Mouse (Mus musculus) adrenal gland, postnatal 14 days (tissue): ENCODE measurements around the gene Ifrd2. TPM values are rescaled to one million over a fixed set of nuclear protein-coding genes. Genes with fewer than 3 reads are reported as not detected.
"Not testable (repeated sequence)": the region's sequence is repeated elsewhere in the genome, so short reads cannot be mapped to it uniquely, and the experiment has no call there.

Experiments
- DNase-seq: peaks from one replicate; pipeline ENCODE4 v3.0.0; 2021; ENCODE audit warnings: mixed read lengths
- total RNA-seq: library from RNA; stranded (reverse); gene quantifications from 2 replicates; pipeline ENCODE4 v1.2.3, GENCODE M21; 2021

Gene Ifrd2
- total RNA-seq, 1 experiment from 2014 or later = 43.1 TPM

DNA sequence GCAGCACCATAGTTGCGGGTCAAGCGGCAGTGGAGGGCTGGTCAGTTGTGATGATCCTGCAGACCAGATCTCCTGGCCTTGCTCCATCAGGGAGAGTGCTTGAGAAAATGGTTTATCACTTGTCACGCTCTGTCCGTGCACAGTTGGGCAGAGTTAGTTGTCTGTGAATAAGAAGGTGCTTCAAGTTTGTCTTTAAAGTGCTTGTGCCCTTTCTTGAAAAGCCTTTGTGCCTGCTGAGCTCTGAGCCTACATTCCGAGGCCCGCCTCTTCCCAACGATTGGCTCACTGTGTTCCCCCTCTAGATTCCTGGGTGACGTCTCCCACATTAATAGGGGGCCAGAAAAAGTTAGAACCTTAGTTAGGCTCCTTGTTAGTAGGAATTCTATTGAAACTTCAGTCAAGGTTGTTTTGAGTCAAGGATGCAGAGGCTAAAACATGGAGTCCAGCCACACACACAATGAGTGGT, 35.5 kb upstream of the Ifrd2 start:
- no peak for DNase-seq

DNA sequence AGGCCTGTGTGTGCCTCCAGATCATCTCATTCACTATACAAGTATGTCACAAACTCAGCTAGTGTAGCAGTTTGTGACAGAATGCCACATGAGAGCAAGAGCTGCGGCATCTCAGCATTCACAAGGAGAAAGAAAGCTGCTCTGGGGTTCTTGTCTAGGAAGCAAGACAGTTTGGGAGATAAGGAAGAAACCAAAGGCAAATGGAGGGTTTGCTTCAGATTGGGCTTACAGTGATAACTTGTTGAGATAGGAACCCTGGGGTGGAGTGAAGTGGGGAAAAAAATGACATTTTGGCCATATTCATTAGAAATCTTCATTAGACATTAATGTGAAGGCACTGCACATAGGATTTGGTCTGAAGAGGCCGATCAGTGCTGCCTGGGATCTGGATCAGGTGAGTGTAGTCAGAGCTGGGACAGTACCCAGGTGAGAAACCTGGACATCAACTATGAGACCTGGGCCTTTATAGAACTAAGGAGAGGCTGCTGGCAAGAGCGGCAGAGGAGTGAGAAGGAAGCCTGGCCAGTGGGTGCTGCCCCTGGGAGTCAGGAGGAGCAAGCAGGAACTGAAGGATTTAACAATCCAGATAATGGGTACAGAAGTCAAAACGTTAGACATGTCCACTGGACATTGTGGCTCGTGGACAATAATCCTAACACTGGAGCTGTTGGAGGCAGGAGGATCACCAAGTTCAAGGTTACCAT, 34.6 kb upstream of the Ifrd2 start:
- no peak for DNase-seq

DNA sequence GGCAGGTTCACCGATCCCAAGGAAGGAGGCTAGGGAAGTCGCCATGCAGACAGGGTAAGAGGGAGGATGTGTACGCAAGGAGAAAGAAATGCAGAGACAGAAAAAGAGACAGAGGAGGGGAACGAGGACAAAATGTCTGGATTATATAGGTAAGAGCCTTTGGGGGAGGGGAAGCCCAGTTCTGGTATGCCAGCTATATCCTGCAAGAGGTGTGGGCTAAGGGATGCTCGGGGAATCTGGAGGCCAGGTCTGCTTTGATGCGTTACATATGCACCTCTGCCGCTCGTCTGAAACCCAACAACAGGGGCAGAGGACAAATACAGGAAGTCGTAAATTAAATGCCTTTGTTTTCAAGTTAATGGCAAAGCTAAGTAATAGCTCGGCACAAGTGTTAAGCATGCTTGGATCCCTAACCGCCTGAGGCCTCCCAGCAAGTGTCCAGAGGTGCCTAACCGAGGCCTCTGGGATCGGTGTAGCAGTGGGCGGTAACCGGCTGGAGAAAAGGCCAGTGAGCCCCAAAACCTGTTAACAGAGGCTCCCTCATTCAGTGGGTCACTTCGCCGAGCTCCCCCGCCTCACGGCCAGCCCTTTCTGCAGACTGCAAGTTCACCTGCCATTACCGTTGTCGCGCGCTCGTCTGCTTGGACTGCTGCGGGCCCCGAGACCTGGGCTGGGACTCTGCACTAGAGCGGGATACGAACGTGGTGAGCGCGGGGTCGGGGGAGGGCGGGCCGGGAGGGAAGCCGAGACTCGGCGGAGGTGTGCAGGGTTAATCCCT, 33.7 kb upstream of the Ifrd2 start:
- DNase-seq = peak; percentile 64

- peak; percentile 97 for DNase-seq
Observed at GRCm38 (mm10) chr9:107554319-107554825, 33.1 kb upstream of the Ifrd2 start.

- peak; percentile 78 for DNase-seq
Observed at GRCm38 (mm10) chr9:107555031-107555457, 32.4 kb upstream of the Ifrd2 start.

DNA sequence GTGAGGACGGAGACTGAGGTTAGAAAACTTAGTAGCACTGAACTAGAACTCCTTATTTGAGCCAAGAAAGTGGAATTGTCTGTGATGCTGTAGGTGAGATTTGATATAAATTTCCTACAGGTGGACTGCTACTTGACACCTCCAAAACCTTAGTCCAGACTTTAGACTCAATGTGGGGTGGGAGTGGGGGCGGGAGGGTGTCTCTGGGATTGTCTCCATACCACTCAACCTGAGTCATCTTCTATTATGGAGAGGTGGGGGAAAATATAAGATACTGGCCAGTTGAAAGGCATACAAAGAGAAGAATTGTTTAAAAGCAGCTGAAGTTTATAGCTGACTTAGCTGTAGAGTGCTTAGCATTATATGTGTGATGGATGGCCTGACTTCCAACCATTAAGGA, 31.7 kb upstream of the Ifrd2 start:
- DNase-seq = no peak

DNA sequence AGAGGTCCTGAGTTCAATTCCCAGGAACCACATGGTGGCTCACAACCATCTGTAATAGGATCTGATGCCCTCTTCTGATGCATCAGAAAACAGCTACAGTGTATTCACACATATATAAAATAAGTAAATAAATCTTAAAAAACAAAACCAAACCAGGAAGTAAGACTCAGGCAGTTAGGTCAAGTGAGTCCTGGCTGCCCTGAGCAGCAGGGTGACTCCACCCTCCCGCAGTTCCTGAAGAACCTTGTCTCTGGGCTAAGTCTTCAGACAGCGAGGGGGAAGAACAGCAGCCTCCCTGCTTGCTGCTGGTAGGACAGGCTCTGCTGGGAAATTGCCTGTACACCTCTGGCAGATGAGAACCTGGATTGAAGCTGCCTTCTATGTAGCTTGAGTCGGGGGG, 31.1 kb upstream of the Ifrd2 start:
- no peak for DNase-seq

DNA sequence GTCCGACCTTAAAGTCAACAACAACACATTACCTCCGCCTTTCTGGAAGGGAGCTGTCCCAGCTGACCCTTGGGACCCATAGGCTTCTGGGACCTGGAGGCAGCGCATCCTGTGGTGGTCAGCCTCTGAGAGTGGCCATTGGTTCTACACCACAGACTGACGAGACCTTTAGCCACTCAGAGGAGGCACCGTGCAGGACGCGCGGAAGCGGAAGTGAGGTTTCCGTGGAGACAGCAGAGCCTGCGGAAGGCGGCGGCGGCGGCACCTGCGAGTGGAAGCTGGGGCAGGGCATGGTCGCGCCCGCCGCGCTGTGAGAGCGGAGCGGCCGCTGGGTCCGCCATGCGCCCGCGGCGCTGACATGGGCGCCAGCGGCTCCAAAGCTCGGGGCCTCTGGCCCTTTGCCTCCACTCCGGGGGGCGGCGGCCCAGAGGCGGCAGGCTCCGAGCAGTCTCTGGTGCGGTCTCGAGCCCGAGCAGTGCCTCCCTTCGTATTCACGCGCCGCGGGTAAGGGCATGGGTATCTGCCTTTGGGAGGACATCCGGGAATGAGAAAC, 24.3 kb upstream of the Ifrd2 start, which contains the start of gene Tusc2:
Gene Tusc2, plus strand, starts transcription at position 227 of the 553 bp plus-strand sequence.
- DNase-seq = peak; percentile 97

DNA sequence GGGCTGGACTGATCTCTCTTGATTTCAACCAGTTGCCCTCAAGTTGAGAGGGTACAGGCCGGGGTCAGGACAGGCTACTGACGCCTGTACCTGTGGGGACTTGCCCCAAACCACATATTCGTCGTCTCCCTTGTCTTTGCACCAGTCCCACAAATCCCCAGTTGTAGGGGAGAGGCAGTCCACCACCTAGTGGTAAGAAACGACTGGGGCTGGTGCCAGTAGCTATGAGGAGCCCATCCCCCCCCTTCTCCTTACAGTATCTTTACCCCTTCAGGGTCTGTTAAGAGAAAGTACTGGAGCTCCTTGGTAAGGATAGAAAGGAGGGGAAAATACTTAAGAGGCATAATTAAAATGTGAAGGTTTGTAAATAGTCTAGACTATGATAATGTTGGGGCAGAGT, 21.9 kb upstream of the Ifrd2 start:
- DNase-seq = not testable (repeated sequence)

GRCm38 (mm10) chr9:107566041-107566709, 21.3 kb upstream of the Ifrd2 start:
- peak; percentile 90 for DNase-seq

DNA sequence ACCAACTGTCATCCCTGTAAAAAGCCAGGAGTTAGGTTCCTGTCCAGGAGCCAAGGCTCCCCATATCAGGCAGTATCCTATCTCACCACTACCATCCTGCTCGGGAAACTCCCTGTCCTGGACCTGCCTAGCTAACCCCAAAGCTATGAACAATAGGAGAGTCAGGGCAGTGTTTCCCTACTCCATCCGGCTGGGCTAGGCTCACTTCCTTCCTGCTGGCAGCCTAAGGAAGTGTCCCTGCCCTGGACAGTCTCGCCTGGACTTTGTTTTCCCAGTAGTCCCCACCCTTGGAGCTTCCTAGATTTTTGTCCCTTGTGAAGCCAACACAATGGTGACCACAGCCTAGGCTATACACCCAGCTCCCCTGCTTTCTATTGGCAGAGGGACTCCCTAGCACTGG, 20.6 kb upstream of the Ifrd2 start:
- DNase-seq = peak; percentile 47

DNA sequence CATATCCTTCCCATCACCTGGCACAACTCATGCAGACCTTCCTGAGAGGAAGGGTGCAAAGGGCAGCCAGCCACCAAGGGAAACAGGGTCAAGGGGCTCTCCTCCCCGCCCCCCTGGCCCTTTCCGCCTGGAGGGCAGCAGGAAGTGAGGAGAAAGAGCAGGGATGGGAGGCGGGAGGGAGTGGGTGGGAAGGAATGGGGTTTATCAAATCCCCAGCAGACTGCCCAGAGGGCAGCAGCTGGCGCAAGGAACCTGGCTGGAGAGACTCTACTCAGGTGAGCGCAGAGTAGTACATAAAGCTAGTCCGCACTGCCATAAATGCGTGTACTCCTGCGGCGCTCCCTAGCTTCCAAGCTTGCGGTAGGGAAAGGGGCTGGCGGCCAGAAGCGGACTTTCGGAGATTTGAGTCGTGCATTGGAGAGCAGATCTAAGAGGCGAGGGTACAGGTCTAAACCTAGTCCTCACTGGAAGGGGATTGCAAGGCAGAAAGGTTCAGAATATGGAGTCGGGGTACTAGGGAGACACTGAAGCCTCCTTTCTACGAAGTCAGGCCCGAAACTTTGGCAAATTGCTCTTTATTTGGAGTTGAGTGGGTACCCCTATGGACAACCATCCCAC, 19.6 kb upstream of the Ifrd2 start, which contains the start of gene Hyal2:
Gene Hyal2, plus strand, starts transcription at position 244 of the 618 bp plus-strand sequence.
- DNase-seq = peak; percentile 73

DNA sequence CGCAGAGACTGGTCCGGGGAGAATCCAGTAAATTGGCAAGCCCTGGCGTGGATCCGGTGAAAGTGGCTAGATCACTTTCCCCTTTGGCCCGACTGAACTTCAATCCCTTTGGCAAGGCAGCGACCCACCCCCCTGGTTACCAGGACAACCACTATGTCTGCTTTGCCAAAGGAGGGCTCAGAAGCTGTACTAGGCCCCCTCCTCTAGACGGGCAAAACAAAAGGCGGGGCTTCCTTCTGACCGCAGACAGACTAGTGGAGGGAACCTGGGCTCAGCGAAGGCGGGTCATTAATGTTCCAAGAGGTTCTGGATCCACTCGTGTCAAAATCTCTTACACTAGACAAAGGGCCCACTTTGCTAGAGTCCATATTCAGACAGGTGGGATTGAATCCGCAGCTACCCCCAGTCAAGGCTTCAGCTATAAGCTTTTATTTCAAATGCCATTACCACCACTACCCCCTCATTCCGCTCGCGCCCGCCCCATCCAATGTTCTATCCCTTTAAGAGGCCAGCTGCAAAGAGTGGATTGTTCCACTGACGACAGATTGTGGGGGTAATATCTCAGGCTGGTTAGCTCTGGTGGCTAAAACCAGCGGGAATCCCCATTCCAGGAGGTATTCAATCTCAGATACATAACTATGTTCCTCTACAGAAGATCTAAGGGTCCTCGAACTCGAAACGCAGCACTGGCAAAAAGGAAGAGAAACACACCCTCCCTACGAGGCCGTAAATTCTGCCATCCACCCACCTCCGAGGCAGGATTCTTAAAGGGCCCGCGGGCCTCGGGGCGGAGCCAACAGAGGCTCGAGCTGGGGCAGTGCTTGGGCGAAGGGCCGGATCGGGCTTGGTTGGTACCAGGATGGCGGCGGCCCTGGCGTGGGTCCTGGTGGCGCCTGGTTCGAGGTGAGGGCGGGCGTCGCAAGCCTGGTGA, 18.8 kb upstream of the Ifrd2 start:
- peak; percentile 93 for DNase-seq

- no peak for DNase-seq
Observed at GRCm38 (mm10) chr9:107569270-107569669, 18.2 kb upstream of the Ifrd2 start.

DNA sequence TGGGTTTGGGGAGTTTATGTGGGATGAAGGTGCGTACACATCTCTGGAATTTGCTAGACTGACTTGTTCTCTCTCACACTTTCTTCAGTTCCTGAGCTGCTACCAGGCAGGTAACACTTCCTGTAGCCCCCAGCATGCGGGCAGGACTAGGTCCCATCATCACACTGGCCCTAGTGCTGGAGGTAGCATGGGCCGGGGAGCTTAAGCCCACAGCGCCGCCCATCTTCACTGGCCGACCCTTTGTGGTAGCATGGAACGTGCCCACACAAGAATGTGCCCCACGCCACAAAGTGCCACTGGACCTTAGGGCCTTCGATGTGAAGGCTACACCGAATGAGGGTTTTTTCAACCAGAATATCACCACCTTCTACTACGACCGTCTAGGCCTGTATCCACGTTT, 17.4 kb upstream of the Ifrd2 start:
- no peak for DNase-seq

- no peak for DNase-seq
Observed at GRCm38 (mm10) chr9:107570845-107571244, 16.6 kb upstream of the Ifrd2 start.

DNA sequence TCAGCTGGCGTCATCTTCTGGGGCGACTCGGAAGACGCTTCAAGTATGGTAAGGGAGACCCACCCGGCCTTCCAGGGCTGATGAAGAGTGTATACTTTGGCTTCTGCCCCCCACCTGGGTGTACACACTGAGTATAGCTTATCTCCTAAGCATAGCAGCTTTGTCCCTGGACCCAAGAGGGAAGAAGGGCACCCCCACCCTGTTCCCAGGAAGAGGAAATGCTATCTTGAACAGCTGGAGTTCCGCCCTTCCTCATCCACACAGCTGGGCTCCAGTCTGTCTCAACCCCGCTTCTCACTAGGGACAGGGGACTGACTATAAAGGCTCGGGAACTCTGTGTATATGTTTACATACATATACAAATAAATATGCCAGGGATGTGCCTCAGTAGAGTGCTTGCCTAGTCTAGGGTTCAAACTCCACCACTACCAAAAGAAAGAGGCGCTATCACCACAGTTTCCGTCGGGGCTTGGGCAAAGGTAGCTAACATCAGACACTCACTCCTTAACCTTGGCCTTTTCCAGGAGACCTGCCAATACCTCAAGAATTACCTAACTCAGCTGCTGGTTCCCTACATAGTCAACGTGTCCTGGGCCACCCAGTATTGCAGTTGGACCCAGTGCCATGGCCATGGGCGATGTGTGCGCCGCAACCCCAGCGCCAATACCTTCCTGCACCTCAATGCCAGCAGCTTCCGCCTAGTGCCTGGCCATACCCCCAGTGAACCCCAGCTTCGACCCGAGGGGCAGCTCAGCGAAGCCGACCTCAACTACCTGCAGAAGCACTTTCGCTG, 15.7 kb upstream of the Ifrd2 start:
- no peak for DNase-seq

GRCm38 (mm10) chr9:107572327-107572662, 15.1 kb upstream of the Ifrd2 start:
- no peak for DNase-seq

DNA sequence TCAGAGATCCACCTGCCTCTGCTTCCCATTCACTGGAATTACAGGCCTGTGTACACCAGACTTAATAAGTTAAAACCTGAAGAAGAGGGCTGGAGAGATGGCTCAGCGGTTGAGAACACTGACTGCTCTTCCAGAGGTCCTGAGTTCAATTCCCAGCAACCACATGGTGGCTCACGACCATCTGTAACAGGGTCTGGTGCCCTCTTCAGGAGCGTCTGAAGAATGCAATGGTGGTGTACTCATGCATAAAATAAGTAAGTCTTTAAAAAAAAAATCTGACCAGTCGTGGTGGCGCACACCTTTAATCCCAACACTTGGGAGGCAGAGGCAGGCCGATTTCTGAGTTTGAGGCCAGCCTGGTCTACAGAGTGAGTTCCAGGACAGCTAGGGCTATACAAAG, 13.7 kb upstream of the Ifrd2 start:
- not testable (repeated sequence) for DNase-seq
